Mouse (Mus musculus) cerebellum, adult 2 months (tissue): ENCODE measurements around the gene Epha4.

Source experiments
- CTCF ChIP-seq: fragments of 200-500 bp; IDR thresholded peaks from 2 replicates; pipeline ENCODE4 v1.5.1; 2011; ENCODE audit warnings: low read depth, mild to moderate bottlenecking, control low read depth, low read length, moderate library complexity, borderline replicate concordance; ENCODE audit not compliant: insufficient read depth
- POLR2A ChIP-seq: fragments of 200-500 bp; IDR thresholded peaks from 2 replicates; pipeline ENCODE4 v1.6.1; 2011; ENCODE audit warnings: low read length, control low read depth, borderline replicate concordance; ENCODE audit not compliant: insufficient read depth

DNA sequence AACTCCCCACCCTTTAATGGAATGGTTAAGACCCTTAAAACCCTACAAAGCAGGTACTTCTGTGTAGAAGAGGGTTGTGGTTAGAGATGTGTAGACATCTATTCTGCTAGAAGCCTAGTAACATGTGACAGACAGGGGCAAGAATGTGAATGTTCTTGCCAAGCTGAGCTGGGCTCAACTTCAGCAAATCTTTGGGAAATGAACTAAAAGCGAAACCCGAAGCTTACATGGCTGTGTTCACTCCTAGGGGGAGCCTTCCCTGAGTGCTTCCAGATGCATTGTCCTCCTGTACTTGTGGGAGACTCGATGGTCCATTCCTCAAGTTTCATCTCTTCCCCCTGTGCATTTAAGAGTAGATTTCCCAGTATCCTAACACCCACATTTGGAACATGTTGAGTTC, 150.3 kb downstream of the Epha4 start:
- TF ChIP-seq POLR2A (no peak), CTCF (no peak)
